Mouse (Mus musculus) intestine, postnatal 0 days (tissue): ENCODE measurements at regions not wholly inside any gene's neighbourhood (a gene's known extent, or its start where the extent isn't known, plus 50 kb on each side); places are given as distances from the start of the nearest gene placed in this dataset.

Source experiments
- ATAC-seq: fragments of 200-750 bp; cut with Nextera tagmentation; 2 replicates; pipeline ENCODE4 v1.8.0; 2017; ENCODE audit warnings: mild to moderate bottlenecking, moderate TSS enrichment, moderate library complexity
- H3K27ac ChIP-seq: fragments of 300-500 bp; sonication (generic); 2 replicates; pipeline ENCODE4 v1.5.1; 2014; ENCODE audit warnings: mild to moderate bottlenecking, low read depth, low read length, moderate library complexity
- H3K27me3 ChIP-seq: fragments of 300-500 bp; sonication (generic); replicated peaks from 2 replicates; pipeline ENCODE4 v1.6.1; 2014; ENCODE audit warnings: low read length, mixed read lengths; ENCODE audit not compliant: control insufficient read depth, insufficient read depth
- H3K36me3 ChIP-seq: fragments of 300-500 bp; sonication (generic); 2 replicates; pipeline ENCODE4 v1.6.1; 2014; ENCODE audit warnings: mild to moderate bottlenecking, moderate library complexity; ENCODE audit not compliant: control insufficient read depth, insufficient read depth
- H3K4me1 ChIP-seq: fragments of 300-500 bp; sonication (generic); replicated peaks from 2 replicates; pipeline ENCODE4 v1.6.1; 2014; ENCODE audit warnings: antibody characterized with exemption, low read length, mixed read lengths; ENCODE audit not compliant: control insufficient read depth, insufficient read depth
- H3K4me2 ChIP-seq: fragments of 300-500 bp; sonication (generic); replicated peaks from 2 replicates; pipeline ENCODE4 v1.6.1; 2014; ENCODE audit warnings: low read depth, mild to moderate bottlenecking, moderate library complexity
- H3K4me3 ChIP-seq: fragments of 300-500 bp; sonication (generic); 2 replicates; pipeline ENCODE4 v1.5.1; 2014; ENCODE audit warnings: low read depth, low read length
- H3K9ac ChIP-seq: fragments of 300-500 bp; sonication (generic); 2 replicates; pipeline ENCODE4 v1.6.1; 2014; ENCODE audit warnings: mild to moderate bottlenecking, low read depth, low read length
- H3K9me3 ChIP-seq: fragments of 300-500 bp; sonication (generic); 2 replicates; pipeline ENCODE4 v1.6.1; 2016; ENCODE audit warnings: mixed run types; ENCODE audit not compliant: control insufficient read depth
- CTCF ChIP-seq: sonication (generic); IDR thresholded peaks from 2 replicates; pipeline ENCODE4 v1.5.1; 2016; ENCODE audit warnings: low read depth, mild to moderate bottlenecking, control low read depth, antibody characterized with exemption, moderate library complexity
- WGBS: fragments of 180-500 bp; shearing (Covaris S2); extraction: QIAGEN DNeasy Blood & Tissue Kit; methylation state at CpG from one replicate; pipeline ENCODE4 v1.1.7; 2014; 5-methylcytosine and 5-hydroxymethylcytosine counted together

- no peak overlapping the region for H3K27ac ChIP-seq
- H3K36me3 ChIP-seq = no peaks in the 10 kb centered on the region
- H3K9ac ChIP-seq = no peak overlapping the region
- no peak for ATAC-seq
- H3K27me3 ChIP-seq = no peaks in the 10 kb centered on the region
- H3K4me2 ChIP-seq = no peak overlapping the region
- TF ChIP-seq CTCF = no peak
- H3K4me3 ChIP-seq = no peak overlapping the region
- no peaks in the 10 kb centered on the region for H3K4me1 ChIP-seq
- 75% methylated on average over 12 of the region's 12 CpGs for WGBS
- H3K9me3 ChIP-seq = no peaks in the 10 kb centered on the region
These were observed 101.2 kb downstream of the Cdc5l start for GRCm38 (mm10) chr17:45332321-45332720.

GRCm38 (mm10) chr17:45329241-45329640 lies 104.3 kb downstream of the Cdc5l start:
- Histone ChIP-seq H3K27ac (no peak overlapping the region), H3K27me3 (no peaks in the 10 kb centered on the region), H3K4me3 (no peak overlapping the region), H3K9me3 (no peaks in the 10 kb centered on the region), H3K4me2 (no peak overlapping the region), H3K9ac (no peak overlapping the region), H3K36me3 (no peaks in the 10 kb centered on the region), H3K4me1 (no peaks in the 10 kb centered on the region)
- ATAC-seq = no peak
- 78% methylated on average over 9 of the region's 9 CpGs for WGBS
- TF ChIP-seq CTCF = no peak

GRCm38 (mm10) chr17:45326726-45327125 lies 106.8 kb downstream of the Cdc5l start:
- 72% methylated on average over 10 of the region's 10 CpGs for WGBS
- TF ChIP-seq CTCF = no peak

GRCm38 (mm10) chr17:45326173-45326572 lies 107.4 kb downstream of the Cdc5l start:
- TF ChIP-seq CTCF = no peak
- ATAC-seq = no peak
- WGBS = 79% methylated on average over 7 of the region's 7 CpGs
- H3K4me2 ChIP-seq = no peak overlapping the region
- H3K36me3 ChIP-seq = no peaks in the 10 kb centered on the region
- no peak overlapping the region for H3K27ac ChIP-seq
- H3K4me3 ChIP-seq = no peak overlapping the region
- no peaks in the 10 kb centered on the region for H3K4me1 ChIP-seq
- H3K9me3 ChIP-seq = no peaks in the 10 kb centered on the region
- H3K9ac ChIP-seq = no peak overlapping the region
- H3K27me3 ChIP-seq = peaks cover 6% of the 10 kb centered on the region; the same call in 1 of the 2 replicates

More at GRCm38 (mm10) chr17:45326726-45327125, 106.8 kb downstream of the Cdc5l start:
- Histone ChIP-seq H3K36me3 (no peaks in the 10 kb centered on the region), H3K4me1 (no peaks in the 10 kb centered on the region), H3K4me3 (no peak overlapping the region), H3K27me3 (peaks cover under 1% of the 10 kb centered on the region; the same call in 1 of the 2 replicates), H3K27ac (no peak overlapping the region), H3K9ac (no peak overlapping the region), H3K9me3 (no peaks in the 10 kb centered on the region), H3K4me2 (no peak overlapping the region)
- no peak for ATAC-seq

GRCm38 (mm10) chr17:45322842-45323241 lies 110.7 kb downstream of the Cdc5l start:
- H3K4me2 ChIP-seq = no peak overlapping the region
- H3K9ac ChIP-seq = no peak overlapping the region
- WGBS = 71% methylated on average over 8 of the region's 8 CpGs
- H3K4me1 ChIP-seq = 0 out of 2 replicates have a peak, but pooled peaks cover 3% of the 10 kb centered on the region
- no peak for ATAC-seq
- no peaks in the 10 kb centered on the region for H3K9me3 ChIP-seq
- H3K36me3 ChIP-seq = no peaks in the 10 kb centered on the region
- H3K4me3 ChIP-seq = no peak overlapping the region
- no peak overlapping the region for H3K27ac ChIP-seq
- H3K27me3 ChIP-seq = peaks cover 6% of the 10 kb centered on the region; the same call in 1 of the 2 replicates
- TF ChIP-seq CTCF = no peak

GRCm38 (mm10) chr17:45320074-45320473 lies 113.5 kb downstream of the Cdc5l start:
- Histone ChIP-seq H3K27me3 (peaks cover 6% of the 10 kb centered on the region; the same call in 1 of the 2 replicates), H3K9me3 (no peaks in the 10 kb centered on the region), H3K36me3 (no peaks in the 10 kb centered on the region), H3K27ac (no peak overlapping the region), H3K4me1 (0 out of 2 replicates have a peak, but pooled peaks cover 4% of the 10 kb centered on the region), H3K4me3 (no peak overlapping the region), H3K9ac (no peak overlapping the region), H3K4me2 (no peak overlapping the region; the same call in 1 of the 2 replicates)
- ATAC-seq = no peak
- 57% methylated on average over 7 of the region's 7 CpGs for WGBS
- TF ChIP-seq CTCF = no peak
